Mouse (Mus musculus): ENCODE data around the gene Xrcc4. TPM values are rescaled to one million over a fixed set of nuclear protein-coding genes. Genes with fewer than 3 reads are reported as not detected.

Gene Xrcc4
- polyA plus RNA-seq, 1 experiment: 25.0 TPM

DNA sequence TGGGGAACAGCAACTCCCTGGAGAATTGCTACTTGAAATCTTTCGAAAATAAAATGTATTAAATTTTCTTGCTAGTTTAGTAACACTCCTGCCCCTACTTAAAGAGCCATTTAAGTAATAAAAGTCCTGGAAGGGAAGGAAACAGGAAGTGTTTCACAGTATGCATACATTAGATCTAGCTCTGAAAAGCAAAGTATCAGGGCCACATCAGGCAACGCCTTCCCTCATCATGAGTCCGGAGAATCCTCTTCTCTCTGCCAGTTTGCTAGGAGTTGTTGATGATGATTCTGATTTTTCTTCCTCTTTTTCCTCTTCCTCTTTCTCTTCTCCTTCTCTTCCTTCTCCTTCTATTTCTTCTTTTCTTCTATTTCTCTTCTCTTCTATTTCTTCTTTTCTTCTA lies 250.8 kb downstream of the Xrcc4 start:
- Histone ChIP-seq H3K36me3 (ENCODE audit: control insufficient read depth, insufficient read depth, low read length, poor library complexity, severe bottlenecking) (no peaks in the 10 kb centered on the region), H3K27me3 (ENCODE audit: control insufficient read depth, insufficient read depth, low read length, poor library complexity, severe bottlenecking) (no peaks in the 10 kb centered on the region), H3K27ac (ENCODE audit: insufficient read depth, low read length) (no peak overlapping the region), H3K4me3 (ENCODE audit: low read depth, low read length) (no peak overlapping the region), H3K9ac (ENCODE audit: low read depth, poor library complexity, severe bottlenecking) (no peak overlapping the region), H3K9me3 (replicated peaks; ENCODE audit: control insufficient read depth, insufficient read depth, low read length, poor library complexity, severe bottlenecking) (no peaks in the 10 kb centered on the region), H3K4me1 (ENCODE audit: control insufficient read depth, insufficient read depth, low read length) (no peaks in the 10 kb centered on the region)
- TF ChIP-seq POLR2A (IDR thresholded peaks at IDR 0.05; ENCODE audit: insufficient read depth, low read length): no peak
- no peak for TF ChIP-seq CTCF (IDR thresholded peaks at IDR 0.05; ENCODE audit: low read depth, low read length)
- TF ChIP-seq EP300 (IDR thresholded peaks at IDR 0.05; ENCODE audit: insufficient read depth, low read depth, low read length): no peak

DNA sequence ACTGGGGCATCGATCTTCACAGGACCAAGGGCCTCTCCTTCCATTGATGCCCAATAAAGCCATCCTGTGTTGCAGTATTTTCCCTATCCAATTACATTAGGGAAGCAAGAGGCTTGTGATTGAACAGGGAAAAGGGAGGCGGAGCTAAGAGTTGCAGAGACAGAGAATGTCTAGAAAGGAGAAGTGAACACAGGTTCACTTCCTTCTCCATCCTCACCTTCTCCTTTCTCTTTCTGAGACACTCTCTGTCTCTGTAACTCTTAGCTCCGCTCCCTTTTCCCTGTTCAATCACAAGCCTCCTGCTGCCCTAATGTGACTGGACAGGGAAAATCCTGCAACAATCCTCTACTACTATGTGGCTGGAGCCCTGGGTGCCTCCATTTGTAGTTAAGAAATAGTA lies 254.9 kb downstream of the Xrcc4 start:
- TF ChIP-seq CTCF (IDR thresholded peaks at IDR 0.05; ENCODE audit: low read depth, low read length) (no peak), EP300 (IDR thresholded peaks at IDR 0.05; ENCODE audit: insufficient read depth, low read depth, low read length) (no peak), POLR2A (IDR thresholded peaks at IDR 0.05; ENCODE audit: insufficient read depth, low read length) (no peak)
- Histone ChIP-seq H3K9ac (ENCODE audit: low read depth, poor library complexity, severe bottlenecking) (no peak overlapping the region), H3K9me3 (replicated peaks; ENCODE audit: control insufficient read depth, insufficient read depth, low read length, poor library complexity, severe bottlenecking) (no peaks in the 10 kb centered on the region), H3K36me3 (ENCODE audit: control insufficient read depth, insufficient read depth, low read length, poor library complexity, severe bottlenecking) (no peaks in the 10 kb centered on the region), H3K4me1 (ENCODE audit: control insufficient read depth, insufficient read depth, low read length) (no peaks in the 10 kb centered on the region), H3K4me3 (ENCODE audit: low read depth, low read length) (no peak overlapping the region), H3K27me3 (ENCODE audit: control insufficient read depth, insufficient read depth, low read length, poor library complexity, severe bottlenecking) (no peaks in the 10 kb centered on the region), H3K27ac (ENCODE audit: insufficient read depth, low read length) (no peak overlapping the region)

- Histone ChIP-seq H3K36me3 (ENCODE audit: control insufficient read depth, insufficient read depth, low read length, poor library complexity, severe bottlenecking) (no peaks in the 10 kb centered on the region), H3K4me3 (ENCODE audit: low read depth, low read length) (no peak overlapping the region), H3K4me1 (ENCODE audit: control insufficient read depth, insufficient read depth, low read length) (no peaks in the 10 kb centered on the region), H3K27ac (ENCODE audit: insufficient read depth, low read length) (no peak overlapping the region), H3K9me3 (replicated peaks; ENCODE audit: control insufficient read depth, insufficient read depth, low read length, poor library complexity, severe bottlenecking) (no peaks in the 10 kb centered on the region), H3K9ac (ENCODE audit: low read depth, poor library complexity, severe bottlenecking) (no peak overlapping the region), H3K27me3 (ENCODE audit: control insufficient read depth, insufficient read depth, low read length, poor library complexity, severe bottlenecking) (no peaks in the 10 kb centered on the region)
- TF ChIP-seq CTCF (IDR thresholded peaks at IDR 0.05; ENCODE audit: low read depth, low read length) (no peak), POLR2A (IDR thresholded peaks at IDR 0.05; ENCODE audit: insufficient read depth, low read length) (no peak), EP300 (IDR thresholded peaks at IDR 0.05; ENCODE audit: insufficient read depth, low read depth, low read length) (no peak)
These were observed 256.2 kb downstream of the Xrcc4 start for GRCm38 (mm10) chr13:89833053-89833670.

DNA sequence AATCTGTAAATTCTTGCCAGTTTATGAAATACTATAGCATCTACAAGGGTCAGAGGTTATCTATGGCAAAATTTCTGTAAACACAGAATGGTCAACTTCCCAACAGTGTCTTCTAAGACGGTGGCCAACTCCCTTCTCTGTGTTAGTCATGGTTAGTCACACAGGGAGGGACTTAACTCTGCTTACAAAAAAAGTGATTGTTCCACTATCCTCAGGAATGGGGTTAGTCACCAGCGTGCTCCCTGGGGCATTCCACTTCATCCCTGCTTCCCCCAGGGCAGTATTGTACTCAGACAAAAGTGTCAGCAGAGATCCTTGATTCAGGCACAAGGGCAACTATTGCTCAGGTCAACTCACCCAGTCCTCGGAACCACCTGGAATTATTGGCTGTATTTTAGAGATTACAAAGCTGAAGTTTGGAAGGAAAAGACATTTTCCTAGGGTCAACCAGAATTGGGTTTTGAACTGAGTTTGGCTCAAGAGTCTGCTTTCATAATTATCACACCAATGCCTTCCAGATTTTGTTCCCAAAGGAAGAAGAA lies 260.9 kb downstream of the Xrcc4 start:
- no peaks in the 10 kb centered on the region for H3K9me3 ChIP-seq (replicated peaks; ENCODE audit: control insufficient read depth, insufficient read depth, low read length, poor library complexity, severe bottlenecking)
- H3K9ac ChIP-seq (ENCODE audit: low read depth, poor library complexity, severe bottlenecking): no peak overlapping the region
- H3K27me3 ChIP-seq (ENCODE audit: control insufficient read depth, insufficient read depth, low read length, poor library complexity, severe bottlenecking): no peaks in the 10 kb centered on the region
- 0 out of 2 replicates have a peak overlapping the region, but pooled peaks have one; percentile 41 for H3K27ac ChIP-seq (ENCODE audit: insufficient read depth, low read length)
- TF ChIP-seq CTCF (IDR thresholded peaks at IDR 0.05; ENCODE audit: low read depth, low read length): no peak
- no peak for TF ChIP-seq POLR2A (IDR thresholded peaks at IDR 0.05; ENCODE audit: insufficient read depth, low read length)
- peak; percentile 72 for TF ChIP-seq EP300 (IDR thresholded peaks at IDR 0.05; ENCODE audit: insufficient read depth, low read depth, low read length)
- H3K36me3 ChIP-seq (ENCODE audit: control insufficient read depth, insufficient read depth, low read length, poor library complexity, severe bottlenecking): no peaks in the 10 kb centered on the region
- H3K4me3 ChIP-seq (ENCODE audit: low read depth, low read length): no peak overlapping the region
- no peaks in the 10 kb centered on the region for H3K4me1 ChIP-seq (ENCODE audit: control insufficient read depth, insufficient read depth, low read length)

DNA sequence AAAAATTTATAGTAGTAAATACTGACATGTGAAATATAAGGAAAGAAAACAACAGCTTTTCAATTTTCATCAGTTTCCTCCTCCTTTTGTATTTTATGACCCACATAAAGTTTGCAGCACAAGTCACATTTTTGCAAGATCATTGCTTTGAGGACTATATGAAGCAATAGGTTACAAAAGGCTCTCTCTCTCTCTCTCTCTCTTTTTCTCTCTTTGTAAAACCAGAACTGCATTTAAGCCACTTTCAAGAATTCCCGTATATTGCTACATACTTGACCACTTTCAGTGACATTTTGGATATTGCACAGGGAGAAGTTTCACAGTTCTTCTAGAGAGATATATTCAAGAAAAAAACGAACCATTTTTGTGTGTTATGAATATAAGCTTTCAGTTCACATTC lies 261.6 kb downstream of the Xrcc4 start:
- TF ChIP-seq CTCF (IDR thresholded peaks at IDR 0.05; ENCODE audit: low read depth, low read length) (no peak), POLR2A (IDR thresholded peaks at IDR 0.05; ENCODE audit: insufficient read depth, low read length) (no peak), EP300 (IDR thresholded peaks at IDR 0.05; ENCODE audit: insufficient read depth, low read depth, low read length) (no peak)
- Histone ChIP-seq H3K4me3 (ENCODE audit: low read depth, low read length) (no peak overlapping the region), H3K36me3 (ENCODE audit: control insufficient read depth, insufficient read depth, low read length, poor library complexity, severe bottlenecking) (no peaks in the 10 kb centered on the region), H3K9ac (ENCODE audit: low read depth, poor library complexity, severe bottlenecking) (no peak overlapping the region), H3K4me1 (ENCODE audit: control insufficient read depth, insufficient read depth, low read length) (no peaks in the 10 kb centered on the region), H3K9me3 (replicated peaks; ENCODE audit: control insufficient read depth, insufficient read depth, low read length, poor library complexity, severe bottlenecking) (no peaks in the 10 kb centered on the region), H3K27me3 (ENCODE audit: control insufficient read depth, insufficient read depth, low read length, poor library complexity, severe bottlenecking) (no peaks in the 10 kb centered on the region), H3K27ac (ENCODE audit: insufficient read depth, low read length) (no peak overlapping the region)

- no peaks in the 10 kb centered on the region for H3K27me3 ChIP-seq (ENCODE audit: control insufficient read depth, insufficient read depth, low read length, poor library complexity, severe bottlenecking)
- H3K4me3 ChIP-seq (ENCODE audit: low read depth, low read length): no peak overlapping the region
- TF ChIP-seq POLR2A (IDR thresholded peaks at IDR 0.05; ENCODE audit: insufficient read depth, low read length) (no peak), EP300 (IDR thresholded peaks at IDR 0.05; ENCODE audit: insufficient read depth, low read depth, low read length) (no peak), CTCF (IDR thresholded peaks at IDR 0.05; ENCODE audit: low read depth, low read length) (no peak)
- no peak overlapping the region for H3K27ac ChIP-seq (ENCODE audit: insufficient read depth, low read length)
- no peaks in the 10 kb centered on the region for H3K36me3 ChIP-seq (ENCODE audit: control insufficient read depth, insufficient read depth, low read length, poor library complexity, severe bottlenecking)
- no peaks in the 10 kb centered on the region for H3K4me1 ChIP-seq (ENCODE audit: control insufficient read depth, insufficient read depth, low read length)
- no peak overlapping the region for H3K9ac ChIP-seq (ENCODE audit: low read depth, poor library complexity, severe bottlenecking)
- no peaks in the 10 kb centered on the region for H3K9me3 ChIP-seq (replicated peaks; ENCODE audit: control insufficient read depth, insufficient read depth, low read length, poor library complexity, severe bottlenecking)
These were observed 274.9 kb downstream of the Xrcc4 start for GRCm38 (mm10) chr13:89814543-89814942.
